Mouse (Mus musculus) limb, embryonic 13.5 days (tissue): ENCODE data around the gene Met. TPM values are rescaled to one million over a fixed set of nuclear protein-coding genes. Genes with fewer than 3 reads are reported as not detected.
A peak's percentile ranks its signal among the peaks of the same experiment; 100 is the strongest.

Experiments used
- ATAC-seq: fragments of 200-750 bp; cut with Nextera tagmentation; 2 replicates; pipeline ENCODE4 v1.8.0; 2017; ENCODE audit warnings: low read depth, moderate number of reproducible peaks, moderate TSS enrichment; ENCODE audit not compliant: low FRiP score
- H3K27ac ChIP-seq: fragments of 300-500 bp; sonication (generic); 2 replicates; pipeline ENCODE4 v1.5.1; 2015; ENCODE audit warnings: inconsistent platforms, mild to moderate bottlenecking, moderate library complexity
- H3K27me3 ChIP-seq: fragments of 300-500 bp; sonication (generic); 2 replicates; pipeline ENCODE4 v1.6.1; 2015; ENCODE audit warnings: mild to moderate bottlenecking, inconsistent platforms
- H3K36me3 ChIP-seq: fragments of 300-500 bp; sonication (generic); 2 replicates; pipeline ENCODE4 v1.6.1; 2015; ENCODE audit warnings: inconsistent platforms, mild to moderate bottlenecking, moderate library complexity
- H3K4me1 ChIP-seq: fragments of 300-500 bp; sonication (generic); 2 replicates; pipeline ENCODE4 v1.6.1; 2015; ENCODE audit warnings: inconsistent platforms
- H3K4me2 ChIP-seq: fragments of 300-500 bp; sonication (generic); replicated peaks from 2 replicates; pipeline ENCODE4 v1.6.1; 2015; ENCODE audit warnings: inconsistent platforms, mild to moderate bottlenecking, moderate library complexity
- H3K4me3 ChIP-seq: fragments of 300-500 bp; sonication (generic); 2 replicates; pipeline ENCODE4 v1.5.1; 2015; ENCODE audit warnings: moderate library complexity, mild to moderate bottlenecking, inconsistent platforms
- H3K9ac ChIP-seq: fragments of 300-500 bp; sonication (generic); 2 replicates; pipeline ENCODE4 v1.6.1; 2015; ENCODE audit warnings: mild to moderate bottlenecking, inconsistent platforms
- H3K9me3 ChIP-seq: fragments of 300-500 bp; sonication (generic); 2 replicates; pipeline ENCODE4 v1.6.1; 2016; ENCODE audit warnings: inconsistent platforms
- WGBS: fragments of 180-500 bp; shearing (Covaris S2); methylation state at CpG from one replicate; pipeline ENCODE4 v1.1.7; 2015; 5-methylcytosine and 5-hydroxymethylcytosine counted together
- polyA plus RNA-seq: library from polyadenylated mRNA; unstranded; fragments of >200 nt; fragmentation: Nextera tagmentation; extraction: Ambion mirVana; gene quantifications from 2 replicates; pipeline ENCODE4 v1.2.1, GENCODE M21; 2015

Gene Met
- polyA plus RNA-seq, 1 experiment from 2014 or later: 3.9 TPM

GRCm38 (mm10) chr6:17497366-17497765, 33.8 kb downstream of the Met start:
- WGBS: 51% methylated on average over 4 of the region's 4 CpGs
- Histone ChIP-seq H3K27ac (no peak overlapping the region), H3K4me1 (peaks cover 5% of the 10 kb centered on the region), H3K27me3 (no peaks in the 10 kb centered on the region), H3K4me3 (no peak overlapping the region), H3K9ac (no peak overlapping the region), H3K9me3 (no peaks in the 10 kb centered on the region), H3K36me3 (no peaks in the 10 kb centered on the region), H3K4me2 (no peak overlapping the region)
- no peak for ATAC-seq

DNA sequence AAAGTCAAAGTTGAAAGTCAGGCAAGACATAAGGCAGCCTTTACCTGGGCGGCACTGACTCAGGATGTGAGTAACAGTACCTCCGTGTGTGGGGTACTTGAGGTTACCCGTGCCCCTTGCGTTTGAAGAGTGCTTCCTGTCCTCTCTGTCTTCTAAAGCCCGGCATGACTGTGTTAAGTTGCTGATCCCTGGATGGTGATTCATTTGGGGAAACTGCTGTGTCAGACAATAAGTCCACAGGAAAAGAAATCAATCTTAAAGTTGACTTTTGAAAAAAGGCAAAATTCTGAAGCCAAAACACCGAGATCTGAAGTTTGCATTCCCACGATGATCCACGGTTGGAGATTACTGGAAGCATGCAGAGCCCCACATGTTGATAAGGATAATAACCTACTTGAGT, 35.2 kb downstream of the Met start:
- H3K27ac ChIP-seq: no peak overlapping the region
- H3K4me2 ChIP-seq: no peak overlapping the region
- H3K9ac ChIP-seq: no peak overlapping the region
- H3K36me3 ChIP-seq: no peaks in the 10 kb centered on the region
- H3K9me3 ChIP-seq: no peaks in the 10 kb centered on the region
- WGBS: 82% methylated on average over 8 of the region's 8 CpGs
- peaks cover 5% of the 10 kb centered on the region for H3K4me1 ChIP-seq
- no peak for ATAC-seq
- no peak overlapping the region for H3K4me3 ChIP-seq
- no peaks in the 10 kb centered on the region for H3K27me3 ChIP-seq

DNA sequence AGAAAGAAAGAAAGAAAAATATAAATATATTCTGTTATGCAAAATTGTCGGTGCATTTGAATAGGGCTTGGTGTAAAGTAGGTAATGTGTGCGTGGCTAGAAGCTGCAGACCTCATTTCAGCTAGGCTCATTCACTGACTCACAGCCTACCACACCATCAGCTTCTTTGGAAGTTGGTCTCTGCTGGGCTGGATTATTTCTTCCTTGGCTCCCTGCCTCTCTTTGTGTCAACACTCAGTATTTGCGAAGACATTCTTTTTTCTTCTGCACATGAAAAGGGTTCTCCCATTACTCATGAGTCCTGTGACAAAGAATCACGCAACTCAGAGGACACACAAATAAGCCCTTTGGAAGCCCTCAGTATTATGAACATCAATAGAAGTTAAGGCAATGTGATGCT, 37.8 kb downstream of the Met start:
- Histone ChIP-seq H3K9me3 (no peaks in the 10 kb centered on the region), H3K27me3 (no peaks in the 10 kb centered on the region), H3K4me1 (peaks cover 7% of the 10 kb centered on the region), H3K9ac (no peak overlapping the region), H3K27ac (no peak overlapping the region), H3K4me2 (no peak overlapping the region), H3K36me3 (no peaks in the 10 kb centered on the region), H3K4me3 (no peak overlapping the region)
- 86% methylated on average over 4 of the region's 4 CpGs for WGBS
- ATAC-seq: no peak

DNA sequence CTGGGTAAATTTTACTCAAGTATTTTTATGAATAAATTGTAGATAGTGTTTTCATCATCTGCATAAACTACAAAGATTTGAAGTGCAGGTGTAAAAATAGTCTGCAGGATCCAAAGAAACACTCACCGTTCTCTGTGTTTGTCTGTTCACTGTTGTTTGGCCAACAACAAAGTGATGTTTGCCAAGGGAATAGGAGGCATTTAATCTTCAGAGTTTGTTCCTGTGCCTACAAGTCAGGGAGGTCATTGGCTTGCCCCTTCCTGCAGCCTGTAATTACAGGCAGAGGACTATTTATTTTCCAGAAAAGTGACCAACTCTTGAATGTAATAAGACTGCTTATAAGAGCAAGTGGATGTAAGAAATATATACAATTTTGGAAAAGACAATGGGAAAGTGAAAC, 38.7 kb downstream of the Met start:
- Histone ChIP-seq H3K4me3 (no peak overlapping the region), H3K9ac (no peak overlapping the region), H3K4me2 (no peak overlapping the region), H3K27ac (no peak overlapping the region), H3K27me3 (no peaks in the 10 kb centered on the region), H3K4me1 (peaks cover 7% of the 10 kb centered on the region; the same call in 1 of the 2 replicates), H3K36me3 (no peaks in the 10 kb centered on the region), H3K9me3 (no peaks in the 10 kb centered on the region)
- 75% methylated on average over 1 of the region's 1 CpGs for WGBS
- ATAC-seq: no peak

GRCm38 (mm10) chr6:17503724-17504123, 40.1 kb downstream of the Met start:
- Histone ChIP-seq H3K27ac (no peak overlapping the region), H3K27me3 (no peaks in the 10 kb centered on the region), H3K36me3 (no peaks in the 10 kb centered on the region), H3K4me2 (no peak overlapping the region), H3K9me3 (no peaks in the 10 kb centered on the region), H3K4me3 (no peak overlapping the region), H3K4me1 (peaks cover 7% of the 10 kb centered on the region; the same call in 1 of the 2 replicates), H3K9ac (no peak overlapping the region)
- 62% methylated on average over 3 of the region's 3 CpGs for WGBS
- no peak for ATAC-seq

GRCm38 (mm10) chr6:17505530-17505929, 41.9 kb downstream of the Met start:
- H3K27ac ChIP-seq: no peak overlapping the region
- no peaks in the 10 kb centered on the region for H3K36me3 ChIP-seq
- H3K4me2 ChIP-seq: no peak overlapping the region
- ATAC-seq: no peak
- H3K9ac ChIP-seq: no peak overlapping the region
- 50% methylated on average over 3 of the region's 3 CpGs for WGBS
- H3K27me3 ChIP-seq: no peaks in the 10 kb centered on the region
- no peak overlapping the region for H3K4me3 ChIP-seq
- no peaks in the 10 kb centered on the region for H3K9me3 ChIP-seq
- peaks cover 7% of the 10 kb centered on the region; the same call in 1 of the 2 replicates for H3K4me1 ChIP-seq

DNA sequence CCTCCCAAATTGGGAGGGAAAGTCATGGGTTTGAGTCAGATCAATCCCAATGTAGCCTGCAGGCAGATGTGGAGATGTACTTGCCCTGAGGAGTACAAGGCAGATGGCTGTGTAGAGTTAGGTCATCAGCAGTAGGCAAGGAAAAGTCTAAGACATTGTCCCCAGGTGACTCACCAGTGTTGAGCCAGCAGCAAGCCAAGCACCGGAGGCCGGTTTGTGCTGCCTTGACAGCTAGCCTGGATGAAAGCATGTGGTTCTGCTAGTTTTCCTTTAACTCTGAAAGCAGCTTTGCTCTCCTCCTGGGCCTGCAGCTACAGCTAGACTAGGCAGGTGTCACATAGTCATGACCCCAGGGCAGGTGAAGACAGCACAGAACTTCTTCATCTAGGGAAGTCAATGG, 43.2 kb downstream of the Met start:
- H3K4me2 ChIP-seq: no peak overlapping the region
- WGBS: 73% methylated on average over 2 of the region's 2 CpGs
- no peaks in the 10 kb centered on the region for H3K9me3 ChIP-seq
- no peak overlapping the region for H3K9ac ChIP-seq
- no peaks in the 10 kb centered on the region for H3K36me3 ChIP-seq
- H3K27ac ChIP-seq: no peak overlapping the region
- no peak for ATAC-seq
- H3K4me1 ChIP-seq: peaks cover 7% of the 10 kb centered on the region; the same call in 1 of the 2 replicates
- no peaks in the 10 kb centered on the region for H3K27me3 ChIP-seq
- H3K4me3 ChIP-seq: no peak overlapping the region

- Histone ChIP-seq H3K9ac (no peak overlapping the region), H3K4me3 (no peak overlapping the region), H3K4me2 (no peak overlapping the region), H3K27me3 (no peaks in the 10 kb centered on the region), H3K9me3 (no peaks in the 10 kb centered on the region), H3K27ac (no peak overlapping the region), H3K36me3 (no peaks in the 10 kb centered on the region), H3K4me1 (peaks cover 7% of the 10 kb centered on the region; the same call in 1 of the 2 replicates)
- ATAC-seq: no peak
- WGBS: 73% methylated on average over 5 of the region's 5 CpGs
These were observed 44.6 kb downstream of the Met start for GRCm38 (mm10) chr6:17508184-17508583.

DNA sequence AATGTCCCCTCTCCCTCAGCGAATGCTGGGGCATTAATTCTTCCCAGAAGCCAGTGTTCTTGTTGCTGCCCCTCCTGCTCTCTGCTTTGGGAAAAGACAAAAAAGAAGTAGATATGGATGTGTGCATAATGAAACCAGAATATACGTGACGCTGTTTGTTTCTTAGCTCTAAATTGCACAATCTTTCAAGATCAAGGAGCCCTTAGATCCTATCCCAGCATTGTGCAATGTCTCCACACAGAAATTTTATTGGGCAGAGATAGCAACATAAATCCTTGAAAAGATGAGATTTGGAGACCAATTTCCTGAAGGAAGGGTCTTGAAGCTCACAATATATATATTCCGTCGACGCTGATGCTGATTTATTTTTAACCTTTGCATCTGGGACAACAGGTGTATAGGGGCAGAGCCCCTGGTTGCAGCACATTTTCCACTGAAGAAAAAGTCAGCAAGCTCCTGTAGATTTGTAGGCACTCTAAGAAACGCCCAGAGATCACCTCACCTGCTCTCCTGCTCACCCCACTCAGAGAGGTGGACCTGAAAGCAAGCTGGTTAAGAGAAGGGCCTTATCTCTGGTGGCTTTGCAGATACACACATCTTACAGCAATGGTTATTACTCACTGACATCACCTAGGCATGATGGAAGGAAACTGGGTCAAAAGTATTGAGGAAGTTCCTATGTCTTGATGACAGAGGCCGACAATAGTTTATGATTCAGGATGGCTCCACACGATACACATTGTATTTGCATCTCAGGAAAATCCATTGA, 45.2 kb downstream of the Met start:
- no peaks in the 10 kb centered on the region for H3K9me3 ChIP-seq
- no peaks in the 10 kb centered on the region for H3K36me3 ChIP-seq
- no peak overlapping the region for H3K9ac ChIP-seq
- H3K27ac ChIP-seq: no peak overlapping the region
- WGBS: 81% methylated on average over 9 of the region's 9 CpGs
- peaks cover 7% of the 10 kb centered on the region; the same call in 1 of the 2 replicates for H3K4me1 ChIP-seq
- ATAC-seq: no peak
- no peak overlapping the region for H3K4me3 ChIP-seq
- H3K27me3 ChIP-seq: no peaks in the 10 kb centered on the region
- H3K4me2 ChIP-seq: no peak overlapping the region

DNA sequence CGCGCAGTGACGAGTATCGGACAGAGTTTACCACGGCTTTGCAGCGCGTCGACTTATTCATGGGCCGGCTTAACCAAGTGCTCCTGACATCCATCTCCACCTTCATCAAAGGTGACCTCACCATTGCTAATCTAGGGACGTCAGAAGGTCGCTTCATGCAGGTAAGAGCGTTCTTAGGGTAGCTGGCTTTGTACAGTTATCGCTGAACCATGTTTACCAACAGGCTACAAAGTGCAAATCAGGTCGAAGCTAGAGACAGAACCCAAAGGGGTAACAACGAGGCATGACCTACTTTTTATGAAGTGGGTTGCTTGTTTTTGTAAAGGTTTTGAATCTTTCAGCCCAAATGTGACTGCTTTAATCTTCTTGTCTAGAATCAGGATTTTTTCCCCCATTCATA, 49.8 kb downstream of the Met start:
- H3K27ac ChIP-seq: no peak overlapping the region
- H3K36me3 ChIP-seq: no peaks in the 10 kb centered on the region
- WGBS: 91% methylated on average over 15 of the region's 15 CpGs
- H3K27me3 ChIP-seq: no peaks in the 10 kb centered on the region
- no peak for ATAC-seq
- H3K4me1 ChIP-seq: no peaks in the 10 kb centered on the region
- H3K9me3 ChIP-seq: no peaks in the 10 kb centered on the region
- no peak overlapping the region for H3K9ac ChIP-seq
- H3K4me2 ChIP-seq: no peak overlapping the region
- no peak overlapping the region for H3K4me3 ChIP-seq

- Histone ChIP-seq H3K27ac (no peak overlapping the region), H3K4me2 (peak overlapping the region; percentile 7; the same call in 1 of the 2 replicates)
These were observed 52.3 kb downstream of the Met start for GRCm38 (mm10) chr6:17515775-17516460.

GRCm38 (mm10) chr6:17521901-17522717, 58.5 kb downstream of the Met start:
- 0 out of 2 replicates have a peak overlapping the region, but pooled peaks have one; percentile 22 for H3K27ac ChIP-seq
- H3K4me1 ChIP-seq: no peaks in the 10 kb centered on the region
- no peak overlapping the region for H3K4me2 ChIP-seq
- H3K4me3 ChIP-seq: no peak overlapping the region
- no peaks in the 10 kb centered on the region for H3K27me3 ChIP-seq
- no peak overlapping the region for H3K9ac ChIP-seq
- H3K36me3 ChIP-seq: no peaks in the 10 kb centered on the region
- H3K9me3 ChIP-seq: no peaks in the 10 kb centered on the region
- ATAC-seq: no peak
- WGBS: 66% methylated on average over 8 of the region's 8 CpGs

More at GRCm38 (mm10) chr6:17515775-17516460, 52.3 kb downstream of the Met start:
- H3K27me3 ChIP-seq: no peaks in the 10 kb centered on the region
- H3K4me3 ChIP-seq: no peak overlapping the region
- no peaks in the 10 kb centered on the region for H3K9me3 ChIP-seq
- no peak overlapping the region for H3K9ac ChIP-seq
- H3K4me1 ChIP-seq: no peaks in the 10 kb centered on the region
- 22% methylated on average over 7 of the region's 7 CpGs for WGBS
- no peaks in the 10 kb centered on the region for H3K36me3 ChIP-seq
- ATAC-seq: peak; percentile 79
